Mouse (Mus musculus): ENCODE measurements around the gene Fgd1. TPM values are rescaled to one million over a fixed set of nuclear protein-coding genes. Genes with fewer than 3 reads are reported as not detected.

Gene Fgd1
- polyA plus RNA-seq (2012; rRNA removed) = 16.5 and 18.4 TPM in 2 replicates

DNA sequence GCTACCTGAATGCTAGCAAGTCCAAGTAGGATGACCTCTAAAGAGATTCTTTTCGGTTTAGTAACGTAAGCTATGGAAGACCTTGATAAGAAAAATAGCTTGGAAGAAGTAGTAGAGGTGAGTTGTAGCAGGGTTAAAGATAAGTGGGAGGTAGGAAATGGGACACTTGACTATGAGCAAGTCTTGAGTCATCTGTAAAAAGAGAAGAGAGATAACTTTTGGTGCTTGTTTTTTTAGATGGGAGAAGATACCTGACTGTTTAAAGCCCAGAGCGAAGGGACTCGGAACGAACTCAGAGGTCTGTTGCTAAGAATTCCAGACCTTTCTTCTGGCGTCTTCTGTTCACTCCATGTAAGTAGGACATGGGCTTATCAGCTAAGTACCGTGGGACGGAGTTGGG lies at the start of gene Fgd1:
Gene Fgd1, plus strand, starts transcription at position 301 of the 400 bp plus-strand sequence.
- no peak for DNase-seq (ENCODE audit: extremely low spot score in 1 of 2, low spot score in 1 of 2)

DNA sequence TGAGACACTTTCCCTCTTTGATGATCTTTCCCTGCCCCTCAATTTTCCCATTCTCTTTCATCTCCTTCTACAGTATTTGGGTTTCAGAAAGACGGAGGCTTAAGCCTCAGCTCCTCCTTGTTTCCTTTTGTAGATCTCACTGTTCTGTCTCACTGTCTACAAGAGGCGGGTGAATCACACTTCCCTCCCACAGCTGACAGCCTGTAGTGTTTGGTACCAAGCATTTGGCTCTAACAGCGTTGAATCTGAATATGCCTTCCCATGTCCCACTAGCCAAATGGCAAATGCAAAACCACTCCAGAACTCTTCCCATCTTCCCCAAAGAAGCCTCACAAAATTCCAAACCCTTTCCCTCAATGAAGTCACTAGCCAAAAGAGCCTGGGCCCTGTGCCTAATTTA lies 49.2 kb upstream of the Fgd1 start:
- peak; percentile 50 to 66 for DNase-seq (ENCODE audit: extremely low spot score in 1 of 2, low spot score in 1 of 2)

GRCm38 (mm10) chrX:151016938-151017877 lies 28.7 kb upstream of the Fgd1 start, which contains the start of gene Gnl3l:
Gene Gnl3l, minus strand, starts transcription at chrX:151017322.
- DNase-seq (ENCODE audit: extremely low spot score in 1 of 2, low spot score in 1 of 2) = peak; percentile 78 to 89

DNA sequence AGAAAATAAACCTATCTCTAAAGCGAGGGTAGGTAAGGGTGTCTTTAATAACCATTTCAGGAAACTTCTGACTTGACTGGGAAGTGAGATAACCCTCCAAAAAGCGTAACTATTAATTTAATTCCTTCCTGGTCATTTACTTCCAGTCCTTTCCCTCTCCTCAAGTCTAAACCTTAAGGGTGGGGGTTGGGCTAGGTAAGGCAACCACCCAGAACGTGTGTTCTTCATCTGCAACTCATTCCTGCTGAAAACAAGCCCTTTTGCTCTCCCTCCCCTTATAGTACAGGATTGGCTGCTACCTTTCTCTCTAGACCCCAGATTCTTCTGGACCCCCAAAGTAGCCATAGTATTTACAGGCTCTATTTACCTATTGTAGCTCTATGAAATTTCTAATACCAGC lies 28.1 kb upstream of the Fgd1 start:
- peak in 1 of 2 experiments; percentile 12 for DNase-seq (ENCODE audit: extremely low spot score in 1 of 2, low spot score in 1 of 2)

DNA sequence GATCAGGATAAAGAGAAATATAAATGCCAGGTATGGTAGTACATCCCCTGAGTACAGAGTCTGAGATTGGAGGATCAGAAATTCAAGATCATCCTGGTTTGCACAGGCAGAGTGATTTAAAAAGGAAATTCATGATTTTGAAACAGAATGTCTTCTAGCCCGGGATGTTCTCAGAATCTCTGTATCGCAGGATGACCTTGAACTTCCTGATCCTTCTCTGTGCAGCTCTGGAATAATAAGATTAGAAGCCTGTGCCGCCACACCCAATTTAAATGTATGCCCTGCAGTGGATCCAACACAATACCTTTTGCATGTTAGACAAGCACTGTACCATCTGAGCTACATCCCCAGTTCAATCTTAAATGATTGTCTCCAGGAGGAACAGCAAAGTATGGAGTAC lies 27.2 kb upstream of the Fgd1 start:
- DNase-seq (ENCODE audit: extremely low spot score in 1 of 2, low spot score in 1 of 2) = no peak

DNA sequence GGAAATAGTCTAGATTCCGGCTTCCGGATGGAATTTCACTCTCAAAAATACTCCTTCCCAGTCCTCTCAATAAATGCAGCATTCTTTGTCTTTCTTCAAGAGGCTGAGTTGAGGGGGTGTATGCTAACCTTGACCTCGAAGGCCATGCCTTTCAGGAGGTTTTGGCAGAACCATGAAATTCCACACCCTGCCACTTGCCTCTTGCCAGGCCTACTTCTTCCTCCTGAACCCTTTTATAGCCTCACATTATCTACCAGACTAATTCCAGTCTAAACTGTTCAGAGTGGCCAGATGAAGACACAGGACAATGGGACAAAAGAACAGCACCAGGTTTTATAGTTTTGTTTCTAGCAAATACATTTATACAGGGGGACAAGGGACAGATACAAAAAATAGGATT lies 14.6 kb upstream of the Fgd1 start:
- no peak for DNase-seq (ENCODE audit: extremely low spot score in 1 of 2, low spot score in 1 of 2)

- DNase-seq (ENCODE audit: extremely low spot score in 1 of 2, low spot score in 1 of 2) = no peak
Measured at GRCm38 (mm10) chrX:151041223-151041622, 4.7 kb upstream of the Fgd1 start.

- DNase-seq (ENCODE audit: extremely low spot score in 1 of 2, low spot score in 1 of 2) = no peak
Measured at GRCm38 (mm10) chrX:151046321-151046720, 371 bp downstream of the Fgd1 start.

GRCm38 (mm10) chrX:151046777-151047430 lies 954 bp downstream of the Fgd1 start:
- DNase-seq (ENCODE audit: extremely low spot score in 1 of 2, low spot score in 1 of 2) = peak; percentile 39 to 77

DNA sequence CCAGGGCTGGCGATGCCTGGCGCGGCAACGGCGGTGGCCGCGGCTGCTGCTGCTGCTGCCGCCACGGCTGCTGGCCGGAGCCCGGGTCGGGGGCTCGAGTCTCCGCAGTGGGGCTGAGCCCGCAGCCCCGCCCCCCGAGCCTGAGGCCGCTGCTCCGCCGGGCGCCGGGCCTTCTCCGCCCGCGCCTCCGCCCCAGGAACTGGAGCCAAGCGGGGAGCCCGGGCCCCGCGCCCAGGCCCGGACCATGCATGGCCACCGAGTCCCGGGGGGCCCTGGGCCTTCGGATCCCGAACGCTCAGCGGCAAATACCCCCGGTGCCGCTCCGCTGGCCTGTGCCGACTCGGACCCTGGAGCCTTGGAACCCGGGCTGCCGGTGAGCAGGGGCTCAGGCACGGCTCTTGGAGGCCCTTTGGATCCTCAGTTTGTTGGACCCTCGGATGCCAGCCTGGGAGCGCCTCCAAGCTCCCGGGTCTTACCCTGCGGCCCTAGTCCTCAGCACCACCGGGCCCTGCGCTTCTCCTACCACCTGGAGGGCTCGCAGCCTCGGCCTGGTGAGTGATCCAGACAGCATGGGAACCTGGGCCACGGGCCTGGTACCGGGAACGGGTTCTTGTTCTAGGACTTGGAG lies 1.6 kb downstream of the Fgd1 start:
- no peak for DNase-seq (ENCODE audit: extremely low spot score in 1 of 2, low spot score in 1 of 2)

GRCm38 (mm10) chrX:151049661-151050215 lies 3.8 kb downstream of the Fgd1 start:
- no peak for DNase-seq (ENCODE audit: extremely low spot score in 1 of 2, low spot score in 1 of 2)

- DNase-seq (ENCODE audit: extremely low spot score in 1 of 2, low spot score in 1 of 2) = peak; percentile 38 to 78
Measured at GRCm38 (mm10) chrX:151050337-151050736, 4.4 kb downstream of the Fgd1 start.

DNA sequence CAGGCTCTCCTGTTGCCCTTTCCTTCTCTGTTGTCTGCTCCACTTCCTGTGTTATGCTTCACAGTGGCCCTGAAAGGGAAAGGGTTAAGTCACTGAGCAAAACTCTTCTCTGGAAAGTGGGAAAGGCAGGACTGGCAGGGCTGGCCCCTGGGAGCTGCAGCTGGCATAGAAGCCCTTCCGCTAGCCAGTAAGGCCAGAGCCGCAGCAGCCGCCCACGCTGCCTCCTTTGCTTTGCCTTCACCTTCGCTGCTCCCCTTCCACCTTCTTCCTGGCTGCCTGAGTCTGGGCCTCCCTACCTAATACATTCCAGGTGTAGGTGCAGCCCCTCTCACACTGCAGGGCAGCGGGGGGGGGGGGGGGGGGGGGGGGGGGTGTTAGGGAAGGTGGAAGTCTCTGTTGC lies 8.5 kb downstream of the Fgd1 start:
- no peak for DNase-seq (ENCODE audit: extremely low spot score in 1 of 2, low spot score in 1 of 2)

GRCm38 (mm10) chrX:151055559-151055958 lies 9.6 kb downstream of the Fgd1 start:
- DNase-seq (ENCODE audit: extremely low spot score in 1 of 2, low spot score in 1 of 2) = no peak

DNA sequence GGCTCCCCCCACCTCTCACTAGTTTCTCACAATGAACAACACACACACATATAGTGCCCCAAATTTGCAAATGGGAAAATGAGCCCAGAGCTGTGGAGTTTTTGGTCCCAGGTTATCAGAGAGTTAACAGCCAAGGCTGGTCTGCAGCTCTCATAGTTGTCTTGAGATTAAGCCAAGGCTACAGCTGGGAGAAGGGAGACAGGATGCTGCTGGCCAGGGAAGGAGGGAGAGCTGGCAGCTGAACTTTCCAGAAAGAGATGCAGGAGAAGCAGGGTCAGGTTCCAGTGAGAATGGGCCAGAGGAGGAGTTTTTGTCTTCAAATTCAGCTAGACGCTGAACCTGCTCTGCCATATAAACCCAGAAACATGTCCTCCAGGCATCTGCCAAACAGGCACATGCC lies 13.4 kb downstream of the Fgd1 start:
- no peak for DNase-seq (ENCODE audit: extremely low spot score in 1 of 2, low spot score in 1 of 2)

DNA sequence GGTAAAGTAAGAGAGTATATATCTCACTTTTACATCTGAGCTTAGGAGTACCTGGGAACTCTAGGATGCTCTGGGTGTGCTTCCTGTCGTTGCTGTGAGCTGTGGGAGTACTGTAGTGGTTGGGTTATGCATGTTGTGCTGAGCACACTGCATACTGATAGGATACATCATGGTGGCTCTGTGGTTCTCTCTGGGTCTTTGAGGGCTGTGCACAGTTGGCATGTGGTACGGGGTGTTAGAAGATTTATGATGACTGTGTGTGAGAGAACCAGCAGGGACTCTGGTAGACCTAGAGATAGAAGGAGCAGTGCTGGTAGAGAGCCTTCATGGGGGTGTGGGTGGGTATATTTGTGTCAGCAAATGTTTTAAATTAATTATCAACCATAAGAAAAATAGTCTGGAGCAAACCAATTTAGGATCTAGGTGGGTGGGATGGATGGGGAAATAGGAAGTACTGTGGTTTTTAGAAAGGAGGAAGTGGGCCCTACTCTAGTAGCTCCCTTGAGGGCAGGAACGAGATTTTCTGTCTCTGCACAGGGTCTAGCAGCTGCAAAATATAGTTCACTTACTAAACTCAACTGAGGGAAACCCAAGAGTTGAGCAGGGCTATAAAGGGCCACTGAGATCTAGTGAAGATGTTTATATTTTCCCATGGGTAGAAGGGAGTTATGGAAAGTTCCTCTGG lies 15.8 kb downstream of the Fgd1 start:
- no peak for DNase-seq (ENCODE audit: extremely low spot score in 1 of 2, low spot score in 1 of 2)

GRCm38 (mm10) chrX:151066071-151066666 lies 20.2 kb downstream of the Fgd1 start:
- DNase-seq (ENCODE audit: extremely low spot score in 1 of 2, low spot score in 1 of 2) = no peak

GRCm38 (mm10) chrX:151067876-151068275 lies 21.9 kb downstream of the Fgd1 start:
- peak in 1 of 2 experiments; percentile 41 for DNase-seq (ENCODE audit: extremely low spot score in 1 of 2, low spot score in 1 of 2)

GRCm38 (mm10) chrX:151076007-151076406 lies 30.1 kb downstream of the Fgd1 start:
- DNase-seq (ENCODE audit: extremely low spot score in 1 of 2, low spot score in 1 of 2) = no peak

DNA sequence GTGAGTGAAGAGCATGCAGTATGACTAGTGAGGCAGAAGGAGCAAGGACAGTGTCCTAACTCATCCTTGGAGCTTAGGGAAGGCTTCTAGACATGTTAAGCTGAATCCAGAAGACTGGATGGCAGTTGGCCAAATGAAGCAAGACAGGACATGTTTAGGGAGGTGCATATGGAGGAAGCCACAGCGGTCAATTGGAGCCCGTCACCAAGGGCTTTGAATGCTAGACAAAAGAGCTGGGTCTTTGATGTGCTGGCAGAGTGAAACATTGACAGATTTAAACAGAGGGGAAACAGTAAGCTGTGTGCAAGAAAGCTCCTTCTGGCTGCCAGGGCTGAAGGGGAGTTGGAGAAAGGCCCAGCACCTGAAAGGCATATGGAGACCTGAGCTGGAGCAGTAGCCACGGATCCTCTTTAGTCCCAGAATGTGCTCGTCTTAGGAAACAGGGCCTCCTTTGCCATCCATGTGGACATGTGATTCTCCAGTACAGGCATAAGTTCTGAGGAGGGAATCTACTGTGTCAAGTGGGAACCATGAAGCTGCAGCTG lies 31.1 kb downstream of the Fgd1 start:
- DNase-seq (ENCODE audit: extremely low spot score in 1 of 2, low spot score in 1 of 2) = no peak
